Comparison of ENCODE assay signal across 12 mouse cellular contexts in genomic region chr14:75502446-75502845, GRCm38 (mm10). TPM values are rescaled to one million over a fixed set of nuclear protein-coding genes. Genes with fewer than 3 reads are reported as not detected.
DNase-seq lines count a peak whose midpoint lies in the region; ATAC-seq lines count a peak whose summit lies in the region.
"Had no signal": no experiment of that assay in that cellular context is flagged by ENCODE, and none has a peak within 500 bp of the region (broad histone marks: within the 10 kb centered on the region; RNA-seq: fewer than 3 reads in every experiment).

No protein-coding gene starts in this region.

- H3K4me3 ChIP-seq in forebrain, embryonic 12.5 days (replicated peaks): no peak overlapping the region
- H3K4me3 ChIP-seq in forebrain, embryonic 10.5 days: no peak overlapping the region
- H3K4me3 ChIP-seq in forebrain, embryonic 15.5 days: no peak overlapping the region
- H3K4me3 ChIP-seq: embryonic facial prominence, embryonic 12.5 days; midbrain, embryonic 12.5 days had no signal

- H3K27ac ChIP-seq in forebrain, embryonic 12.5 days: 0 out of 2 replicates have a peak overlapping the region, but pooled peaks have one; percentile 19
- H3K27ac ChIP-seq in forebrain, embryonic 10.5 days: no peak overlapping the region
- H3K27ac ChIP-seq in forebrain, embryonic 15.5 days (replicated peaks): no peak overlapping the region; the same call in 1 of the 2 replicates
- H3K27ac ChIP-seq: embryonic facial prominence, embryonic 12.5 days; midbrain, embryonic 12.5 days had no signal

- H3K27me3 ChIP-seq in forebrain, embryonic 12.5 days: peaks cover 5% of the 10 kb centered on the region; the same call in 1 of the 2 replicates
- peaks cover 50% of the 10 kb centered on the region for H3K27me3 ChIP-seq in forebrain, embryonic 10.5 days (ENCODE audit: poor library complexity, severe bottlenecking)
- H3K27me3 ChIP-seq in forebrain, embryonic 15.5 days: no peaks in the 10 kb centered on the region
- H3K27me3 ChIP-seq: embryonic facial prominence, embryonic 12.5 days; midbrain, embryonic 12.5 days had no signal

- no peak overlapping the region for H3K4me2 ChIP-seq in forebrain, embryonic 12.5 days
- H3K4me2 ChIP-seq in forebrain, embryonic 15.5 days (replicated peaks): no peak overlapping the region
- H3K4me2 ChIP-seq: embryonic facial prominence, embryonic 12.5 days; midbrain, embryonic 12.5 days had no signal

- H3K36me3 ChIP-seq in forebrain, embryonic 12.5 days (replicated peaks): peaks cover 11% of the 10 kb centered on the region; the same call in 1 of the 2 replicates
- H3K36me3 ChIP-seq in forebrain, embryonic 10.5 days (replicated peaks): no peaks in the 10 kb centered on the region
- H3K36me3 ChIP-seq in forebrain, embryonic 15.5 days: 0 out of 2 replicates have a peak, but pooled peaks cover 2% of the 10 kb centered on the region
- H3K36me3 ChIP-seq: embryonic facial prominence, embryonic 12.5 days; midbrain, embryonic 12.5 days had no signal

- H3K9ac ChIP-seq in forebrain, embryonic 12.5 days: no peak overlapping the region
- H3K9ac ChIP-seq in forebrain, embryonic 15.5 days (replicated peaks): no peak overlapping the region
- H3K9ac ChIP-seq: embryonic facial prominence, embryonic 12.5 days; midbrain, embryonic 12.5 days had no signal

- DNase-seq in forebrain, embryonic 10.5 days (ENCODE audit: extremely low spot score, low spot score): no peak
- peak; percentile 19 for DNase-seq in left cerebral cortex, postnatal 4 days
- no peak for DNase-seq in left cerebral cortex, postnatal 25 days (ENCODE audit: low spot score in 2 of 2)
- DNase-seq in layer of hippocampus, postnatal 14 days (ENCODE audit: low spot score in 2 of 2): peak; percentile 25 to 47
- no peak for DNase-seq in left cerebral cortex, postnatal 10 days (ENCODE audit: extremely low spot score in 1 of 2, low spot score in 2 of 2)
- no peak for DNase-seq in thymus, postnatal 36 days

- H3K4me1 ChIP-seq in forebrain, embryonic 12.5 days: peaks cover 29% of the 10 kb centered on the region
- peaks cover 46% of the 10 kb centered on the region for H3K4me1 ChIP-seq in forebrain, embryonic 10.5 days
- H3K4me1 ChIP-seq in forebrain, embryonic 15.5 days: peaks cover 45% of the 10 kb centered on the region
- H3K4me1 ChIP-seq: embryonic facial prominence, embryonic 12.5 days had no signal

- H3K9me3 ChIP-seq in forebrain, embryonic 12.5 days: no peaks in the 10 kb centered on the region
- H3K9me3 ChIP-seq in forebrain, embryonic 10.5 days: no peaks in the 10 kb centered on the region
- no peaks in the 10 kb centered on the region for H3K9me3 ChIP-seq in forebrain, embryonic 15.5 days
- H3K9me3 ChIP-seq: embryonic facial prominence, embryonic 12.5 days; midbrain, embryonic 12.5 days had no signal

- intact Hi-C loops in left cerebral cortex, postnatal 4 days (cut with DNase I): no loop called here
- intact Hi-C loops in left cerebral cortex, postnatal 25 days (cut with DNase I): no loop called here
- intact Hi-C loops in left cerebral cortex, postnatal 10 days (cut with DNase I): no loop called here

- WGBS in forebrain, embryonic 12.5 days: 77% methylated on average over 8 of the region's 8 CpGs
- WGBS in forebrain, embryonic 10.5 days: 81% methylated on average over 8 of the region's 8 CpGs
- 54% methylated on average over 8 of the region's 8 CpGs for WGBS in forebrain, embryonic 15.5 days

- ATAC-seq in forebrain, embryonic 12.5 days (ENCODE audit: low FRiP score): no peak
- ATAC-seq in forebrain, embryonic 15.5 days (replicated peaks): peak; percentile 33; the same call in 1 of the 2 replicates

RNA-seq across cellular contexts. Expression of gene Siah3, which starts 46.7 kb away (rescaled TPM):
- 4.2 and 6.1 TPM in 2 replicates for polyA plus RNA-seq in forebrain, embryonic 12.5 days (2016; fragmentation: Nextera tagmentation; extraction: Ambion mirVana)
- polyA plus RNA-seq in forebrain, embryonic 10.5 days (2016; fragmentation: Nextera tagmentation; extraction: Ambion mirVana): 0.48 and 0.63 TPM in 2 replicates
- total RNA-seq in left cerebral cortex, postnatal 4 days (2021): 10 to 100 TPM in 1 of 2 experiments, 1 to 10 TPM in 1; 9.5 to 10.1 TPM
- total RNA-seq in left cerebral cortex, postnatal 25 days (2021): 1 to 10 TPM; 7.4 to 9.6 TPM
- 3.8 and 5.2 TPM in 2 replicates for polyA plus RNA-seq in forebrain, embryonic 15.5 days (2015; fragmentation: Nextera tagmentation; extraction: Ambion mirVana)
- 10 to 100 TPM; 10.7 to 13.4 TPM for total RNA-seq in layer of hippocampus, postnatal 14 days (2021)
- 10 to 100 TPM; 10.4 to 12.4 TPM for total RNA-seq in left cerebral cortex, postnatal 10 days (2021)
- total RNA-seq: CH12.LX had no signal
- polyA plus RNA-seq: heart, embryonic 14.5 days had no signal

Comparison
In these comparisons a context has a peak if more than half of its experiments do, and no peak if none do; other contexts are left out.
1. DNase-seq: peak in left cerebral cortex, postnatal 4 days (single experiment) and layer of hippocampus, postnatal 14 days (2 of 2); none in forebrain, embryonic 10.5 days (single experiment), left cerebral cortex, postnatal 25 days (0 of 2), left cerebral cortex, postnatal 10 days (0 of 2) and thymus, postnatal 36 days (0 of 2).